Mouse (Mus musculus) heart, embryonic 13.5 days (tissue): ENCODE results near the gene 2010111I01Rik. TPM values are rescaled to one million over a fixed set of nuclear protein-coding genes. Genes with fewer than 3 reads are reported as not detected.

ENCODE experiments used
- ATAC-seq: fragments of 200-750 bp; cut with Nextera tagmentation; 2 replicates; pipeline ENCODE4 v1.8.0; 2017; ENCODE audit warnings: moderate TSS enrichment; ENCODE audit not compliant: insufficient number of reproducible peaks, low FRiP score, low TSS enrichment; ENCODE audit errors: extremely low read depth
- H3K27ac ChIP-seq: fragments of 300-500 bp; sonication (generic); replicated peaks from 2 replicates; pipeline ENCODE4 v1.5.1; 2015; ENCODE audit warnings: moderate library complexity, mild to moderate bottlenecking, inconsistent platforms
- H3K27me3 ChIP-seq: fragments of 300-500 bp; sonication (generic); replicated peaks from 2 replicates; pipeline ENCODE4 v1.6.1; 2015; ENCODE audit warnings: mild to moderate bottlenecking, inconsistent platforms
- H3K36me3 ChIP-seq: fragments of 300-500 bp; sonication (generic); 2 replicates; pipeline ENCODE4 v1.6.1; 2015; ENCODE audit warnings: mild to moderate bottlenecking, inconsistent platforms
- H3K4me1 ChIP-seq: fragments of 300-500 bp; sonication (generic); 2 replicates; pipeline ENCODE4 v1.6.1; 2015; ENCODE audit warnings: inconsistent platforms
- H3K4me2 ChIP-seq: fragments of 300-500 bp; sonication (generic); 2 replicates; pipeline ENCODE4 v1.6.1; 2015; ENCODE audit warnings: inconsistent platforms, mild to moderate bottlenecking, moderate library complexity
- H3K4me3 ChIP-seq: fragments of 300-500 bp; sonication (generic); 2 replicates; pipeline ENCODE4 v1.5.1; 2015; ENCODE audit warnings: moderate library complexity, mild to moderate bottlenecking, inconsistent platforms
- H3K9ac ChIP-seq: fragments of 300-500 bp; sonication (generic); 2 replicates; pipeline ENCODE4 v1.6.1; 2015; ENCODE audit warnings: inconsistent platforms, mild to moderate bottlenecking, moderate library complexity
- H3K9me3 ChIP-seq: fragments of 300-500 bp; sonication (generic); 2 replicates; pipeline ENCODE4 v1.6.1; 2016; ENCODE audit warnings: inconsistent platforms
- WGBS: fragments of 180-500 bp; shearing (Covaris S2); methylation state at CpG from one replicate; pipeline ENCODE4 v1.1.7; 2015; ENCODE audit warnings: mixed read lengths; 5-methylcytosine and 5-hydroxymethylcytosine counted together
- polyA plus RNA-seq: library from polyadenylated mRNA; unstranded; fragments of >200 nt; fragmentation: Nextera tagmentation; extraction: Ambion mirVana; gene quantifications from 2 replicates; pipeline ENCODE4 v1.2.1, GENCODE M21; 2015

Gene 2010111I01Rik
- polyA plus RNA-seq, 1 experiment from 2014 or later: 57.7 TPM

- no peak overlapping the region for H3K27ac ChIP-seq
- WGBS: 45% methylated on average over 7 of the region's 7 CpGs
- H3K4me1 ChIP-seq: peaks cover 5% of the 10 kb centered on the region; the same call in 1 of the 2 replicates
- H3K9ac ChIP-seq: no peak overlapping the region
- no peak overlapping the region for H3K4me3 ChIP-seq
- H3K9me3 ChIP-seq: peaks cover 5% of the 10 kb centered on the region; the same call in 1 of the 2 replicates
- H3K36me3 ChIP-seq: no peaks in the 10 kb centered on the region
- no peak for ATAC-seq
- H3K27me3 ChIP-seq: no peaks in the 10 kb centered on the region
- no peak overlapping the region for H3K4me2 ChIP-seq
These were observed 81.7 kb downstream of the 2010111I01Rik start for GRCm38 (mm10) chr13:63046206-63047020.

GRCm38 (mm10) chr13:63063706-63064105 lies 99.0 kb downstream of the 2010111I01Rik start:
- no peak overlapping the region for H3K4me3 ChIP-seq
- no peak overlapping the region for H3K27ac ChIP-seq
- ATAC-seq: no peak; the same call in 1 of the 2 replicates
- H3K9me3 ChIP-seq: no peaks in the 10 kb centered on the region
- H3K4me2 ChIP-seq: no peak overlapping the region
- peaks cover 4% of the 10 kb centered on the region for H3K36me3 ChIP-seq
- no peak overlapping the region for H3K9ac ChIP-seq
- no peaks in the 10 kb centered on the region; the same call in 1 of the 2 replicates for H3K4me1 ChIP-seq
- H3K27me3 ChIP-seq: no peaks in the 10 kb centered on the region
- 52% methylated on average over 1 of the region's 1 CpGs for WGBS

GRCm38 (mm10) chr13:63066607-63067006 lies 101.9 kb downstream of the 2010111I01Rik start:
- no peaks in the 10 kb centered on the region; the same call in 1 of the 2 replicates for H3K4me1 ChIP-seq
- ATAC-seq: no peak
- no peak overlapping the region for H3K27ac ChIP-seq
- H3K9me3 ChIP-seq: no peaks in the 10 kb centered on the region
- peaks cover 4% of the 10 kb centered on the region for H3K36me3 ChIP-seq
- H3K27me3 ChIP-seq: no peaks in the 10 kb centered on the region
- H3K4me3 ChIP-seq: no peak overlapping the region
- no peak overlapping the region for H3K9ac ChIP-seq
- no peak overlapping the region for H3K4me2 ChIP-seq
- WGBS: 60% methylated on average over 1 of the region's 1 CpGs

- Histone ChIP-seq H3K9ac (no peak overlapping the region), H3K9me3 (no peaks in the 10 kb centered on the region), H3K27me3 (no peaks in the 10 kb centered on the region), H3K4me2 (no peak overlapping the region), H3K4me1 (peaks cover 16% of the 10 kb centered on the region), H3K27ac (no peak overlapping the region), H3K4me3 (no peak overlapping the region), H3K36me3 (peaks cover 4% of the 10 kb centered on the region)
- 84% methylated on average over 4 of the region's 4 CpGs for WGBS
- no peak for ATAC-seq
These were observed 103.9 kb downstream of the 2010111I01Rik start for GRCm38 (mm10) chr13:63068371-63069136.

GRCm38 (mm10) chr13:63071874-63072273 lies 107.2 kb downstream of the 2010111I01Rik start:
- Histone ChIP-seq H3K9ac (no peak overlapping the region), H3K36me3 (peaks cover 4% of the 10 kb centered on the region), H3K4me1 (peaks cover 34% of the 10 kb centered on the region), H3K4me3 (no peak overlapping the region), H3K27me3 (no peaks in the 10 kb centered on the region), H3K9me3 (no peaks in the 10 kb centered on the region), H3K27ac (peak overlapping the region; percentile 37; the same call in 1 of the 2 replicates), H3K4me2 (no peak overlapping the region)
- no peak for ATAC-seq
- WGBS: 62% methylated on average over 8 of the region's 8 CpGs

GRCm38 (mm10) chr13:63072376-63072775 lies 107.7 kb downstream of the 2010111I01Rik start:
- H3K9ac ChIP-seq: no peak overlapping the region
- peaks cover 4% of the 10 kb centered on the region for H3K36me3 ChIP-seq
- peak overlapping the region; percentile 37; the same call in 1 of the 2 replicates for H3K27ac ChIP-seq
- ATAC-seq: no peak
- no peaks in the 10 kb centered on the region for H3K27me3 ChIP-seq
- H3K4me1 ChIP-seq: peaks cover 34% of the 10 kb centered on the region
- no peaks in the 10 kb centered on the region for H3K9me3 ChIP-seq
- H3K4me3 ChIP-seq: no peak overlapping the region
- no peak overlapping the region for H3K4me2 ChIP-seq
- WGBS: 22% methylated on average over 3 of the region's 3 CpGs

- no peak; the same call in 1 of the 2 replicates for ATAC-seq
- Histone ChIP-seq H3K4me3 (no peak overlapping the region), H3K27ac (peak overlapping the region; percentile 58; the same call in 1 of the 2 replicates), H3K9me3 (no peaks in the 10 kb centered on the region), H3K4me2 (no peak overlapping the region), H3K36me3 (no peaks in the 10 kb centered on the region), H3K4me1 (peaks cover 34% of the 10 kb centered on the region), H3K9ac (no peak overlapping the region), H3K27me3 (no peaks in the 10 kb centered on the region)
- 37% methylated on average over 9 of the region's 9 CpGs for WGBS
These were observed 109.4 kb downstream of the 2010111I01Rik start for GRCm38 (mm10) chr13:63073911-63074675.

GRCm38 (mm10) chr13:63074676-63074991 lies 109.9 kb downstream of the 2010111I01Rik start:
- Histone ChIP-seq H3K9ac (no peak overlapping the region), H3K27ac (no peak overlapping the region), H3K9me3 (no peaks in the 10 kb centered on the region), H3K36me3 (no peaks in the 10 kb centered on the region), H3K4me1 (peaks cover 34% of the 10 kb centered on the region), H3K4me2 (no peak overlapping the region), H3K27me3 (no peaks in the 10 kb centered on the region), H3K4me3 (no peak overlapping the region)
- no peak for ATAC-seq
- WGBS: 62% methylated on average over 3 of the region's 3 CpGs

GRCm38 (mm10) chr13:63075331-63075855 lies 110.7 kb downstream of the 2010111I01Rik start:
- peaks cover 39% of the 10 kb centered on the region for H3K4me1 ChIP-seq
- ATAC-seq: no peak

GRCm38 (mm10) chr13:63080191-63080590 lies 115.5 kb downstream of the 2010111I01Rik start:
- Histone ChIP-seq H3K9me3 (no peaks in the 10 kb centered on the region), H3K36me3 (no peaks in the 10 kb centered on the region), H3K27ac (no peak overlapping the region), H3K4me1 (peaks cover 8% of the 10 kb centered on the region), H3K4me3 (no peak overlapping the region), H3K4me2 (no peak overlapping the region), H3K9ac (no peak overlapping the region), H3K27me3 (no peaks in the 10 kb centered on the region)
- 58% methylated on average over 4 of the region's 4 CpGs for WGBS
- ATAC-seq: no peak

More at GRCm38 (mm10) chr13:63075331-63075855, 110.7 kb downstream of the 2010111I01Rik start:
- Histone ChIP-seq H3K4me3 (no peak overlapping the region), H3K9ac (no peak overlapping the region), H3K36me3 (no peaks in the 10 kb centered on the region), H3K9me3 (no peaks in the 10 kb centered on the region), H3K4me2 (no peak overlapping the region), H3K27ac (no peak overlapping the region), H3K27me3 (no peaks in the 10 kb centered on the region)
- 82% methylated on average over 2 of the region's 2 CpGs for WGBS

- H3K4me3 ChIP-seq: no peak overlapping the region
- 85% methylated on average over 2 of the region's 2 CpGs for WGBS
- H3K27ac ChIP-seq: no peak overlapping the region
- H3K4me1 ChIP-seq: peaks cover 6% of the 10 kb centered on the region
- H3K9me3 ChIP-seq: no peaks in the 10 kb centered on the region
- no peaks in the 10 kb centered on the region for H3K36me3 ChIP-seq
- no peaks in the 10 kb centered on the region for H3K27me3 ChIP-seq
- ATAC-seq: no peak
- no peak overlapping the region for H3K9ac ChIP-seq
- H3K4me2 ChIP-seq: no peak overlapping the region
These were observed 116.1 kb downstream of the 2010111I01Rik start for GRCm38 (mm10) chr13:63080823-63081222.
